Mouse (Mus musculus) MEL (cell line): ENCODE data around the gene Alg9. TPM values are rescaled to one million over a fixed set of nuclear protein-coding genes. Genes with fewer than 3 reads are reported as not detected.
A peak's percentile ranks its signal among the peaks of the same experiment; 100 is the strongest.

Source experiments
- DNase-seq: peaks from one replicate; pipeline ENCODE4 v3.0.0; 2011; ENCODE audit warnings: low read depth, low spot score
- H3K27ac ChIP-seq: 2 replicates; pipeline ENCODE4 v1.5.1; 2012; ENCODE audit warnings: low read depth, mild to moderate bottlenecking, control low read depth, low read length, moderate library complexity; ENCODE audit not compliant: control insufficient read depth
- H3K27me3 ChIP-seq, 2 experiments: fragments of 150-350 bp in 1 of 2; sonication (generic) in 1 of 2; 2 replicates each; pipeline ENCODE4 v1.6.1; 2012; ENCODE audit warnings: low read length in 2 of 2, mild to moderate bottlenecking in 2 of 2, improper control_type of control experiment in 1 of 2, moderate library complexity in 1 of 2; ENCODE audit not compliant: insufficient read depth in 2 of 2, control insufficient read depth in 1 of 2
- H3K36me3 ChIP-seq, 2 experiments: 2 replicates each; pipeline ENCODE4 v1.6.1; 2012 to 2014; ENCODE audit warnings: low read length in 2 of 2, improper control_type of control experiment in 1 of 2, inconsistent platforms in 1 of 2, mild to moderate bottlenecking in 1 of 2; ENCODE audit not compliant: insufficient read depth in 2 of 2, control insufficient read depth in 1 of 2
- H3K4me1 ChIP-seq, 2 experiments: fragments of 150-350 bp in 1 of 2; sonication (generic) in 1 of 2; 2 replicates each; pipeline ENCODE4 v1.6.1; 2012; ENCODE audit warnings: low read length in 2 of 2, improper control_type of control experiment in 1 of 2, mild to moderate bottlenecking in 1 of 2; ENCODE audit not compliant: insufficient read depth in 2 of 2, control insufficient read depth in 1 of 2
- H3K4me3 ChIP-seq, 2 experiments: fragments of 150-350 bp in 1 of 2; sonication (generic) in 1 of 2; 2 replicates each; pipeline ENCODE4 v1.5.1; 2012; ENCODE audit warnings: low read depth in 2 of 2, low read length in 2 of 2, mild to moderate bottlenecking in 2 of 2, moderate library complexity in 2 of 2, control low read depth in 1 of 2, improper control_type of control experiment in 1 of 2; ENCODE audit not compliant: control insufficient read depth in 1 of 2, insufficient read depth in 1 of 2
- H3K79me2 ChIP-seq: 2 replicates; pipeline ENCODE4 v1.6.1; 2012; ENCODE audit warnings: mild to moderate bottlenecking, low read length, moderate library complexity; ENCODE audit not compliant: control insufficient read depth, poor library complexity, insufficient read depth
- H3K9ac ChIP-seq: 2 replicates; pipeline ENCODE4 v1.6.1; 2012; ENCODE audit warnings: low read depth, mild to moderate bottlenecking, control low read depth, low read length, moderate library complexity; ENCODE audit not compliant: control insufficient read depth, poor library complexity, severe bottlenecking
- H3K9me3 ChIP-seq: fragments of 150-350 bp; sonication (generic); replicated peaks from 2 replicates; pipeline ENCODE4 v1.6.1; 2012; ENCODE audit warnings: mild to moderate bottlenecking, low read length, improper control_type of control experiment, moderate library complexity; ENCODE audit not compliant: insufficient read depth
- BHLHE40 ChIP-seq: IDR thresholded peaks from 2 replicates; pipeline ENCODE4 v1.6.1; 2012; ENCODE audit warnings: low read depth, mild to moderate bottlenecking, inconsistent platforms, low read length, improper control_type of control experiment, borderline replicate concordance
- CHD1 ChIP-seq: IDR thresholded peaks from 2 replicates; pipeline ENCODE4 v1.6.1; 2012; ENCODE audit warnings: low read depth, mild to moderate bottlenecking, inconsistent platforms, low read length, improper control_type of control experiment
- CHD2 ChIP-seq: IDR thresholded peaks from 2 replicates; pipeline ENCODE4 v1.6.1; 2011; ENCODE audit warnings: low read length, improper control_type of control experiment
- E2F4 ChIP-seq: IDR thresholded peaks from 2 replicates; pipeline ENCODE4 v1.6.1; 2011; ENCODE audit warnings: low read depth, low read length, improper control_type of control experiment, borderline replicate concordance
- EP300 ChIP-seq, 2 experiments: IDR thresholded peaks; 2 replicates each; pipeline ENCODE4 v1.6.1; 2011; ENCODE audit warnings: improper control_type of control experiment in 2 of 2, low read length in 2 of 2, low read depth in 1 of 2, mild to moderate bottlenecking in 1 of 2
- ETS1 ChIP-seq: IDR thresholded peaks from 2 replicates; pipeline ENCODE4 v1.6.1; 2012; ENCODE audit warnings: low read depth, mild to moderate bottlenecking, inconsistent platforms, low read length, improper control_type of control experiment, moderate library complexity
- GABPA ChIP-seq: IDR thresholded peaks from 2 replicates; pipeline ENCODE4 v1.6.1; 2012; ENCODE audit warnings: low read depth, mild to moderate bottlenecking, inconsistent platforms, low read length, improper control_type of control experiment, moderate library complexity
- GATA1 ChIP-seq: IDR thresholded peaks from 2 replicates; pipeline ENCODE4 v1.6.1; 2011; ENCODE audit warnings: low read depth, low read length, improper control_type of control experiment
- JUND ChIP-seq: IDR thresholded peaks from 2 replicates; pipeline ENCODE4 v1.6.1; 2011; ENCODE audit warnings: low read depth, mild to moderate bottlenecking, improper control_type of control experiment, low read length
- KAT2A ChIP-seq: conservative IDR thresholded peaks from 2 replicates; pipeline ENCODE4 v1.6.1; 2012; ENCODE audit warnings: low read depth, low read length, improper control_type of control experiment, inconsistent platforms
- MAFK ChIP-seq: IDR thresholded peaks from 2 replicates; pipeline ENCODE4 v1.6.1; 2011; ENCODE audit warnings: low read depth, mild to moderate bottlenecking, low read length, improper control_type of control experiment, borderline replicate concordance
- MAX ChIP-seq: IDR thresholded peaks from 2 replicates; pipeline ENCODE4 v1.6.1; 2011; ENCODE audit warnings: low read length, improper control_type of control experiment
- NELFE ChIP-seq: IDR thresholded peaks from 2 replicates; pipeline ENCODE4 v1.6.1; 2011; ENCODE audit warnings: low read depth, low read length, improper control_type of control experiment
- POLR2A ChIP-seq, 2 experiments: IDR thresholded peaks; 2 replicates each; pipeline ENCODE4 v1.6.1; 2011 to 2012; ENCODE audit warnings: low read length in 2 of 2, mild to moderate bottlenecking in 2 of 2, control low read depth in 1 of 2, improper control_type of control experiment in 1 of 2, low read depth in 1 of 2, moderate library complexity in 1 of 2; ENCODE audit not compliant: control insufficient read depth in 1 of 2, insufficient read depth in 1 of 2, poor library complexity in 1 of 2
- POLR2AphosphoS2 ChIP-seq: IDR thresholded peaks from 2 replicates; pipeline ENCODE4 v1.6.1; 2011; ENCODE audit warnings: low read length, improper control_type of control experiment
- RCOR1 ChIP-seq: IDR thresholded peaks from 2 replicates; pipeline ENCODE4 v1.6.1; 2012; ENCODE audit warnings: low read depth, mild to moderate bottlenecking, inconsistent platforms, low read length, improper control_type of control experiment
- SIN3A ChIP-seq: IDR thresholded peaks from 2 replicates; pipeline ENCODE4 v1.6.1; 2012; ENCODE audit warnings: low read length, improper control_type of control experiment, inconsistent platforms
- SMC3 ChIP-seq: IDR thresholded peaks from 2 replicates; pipeline ENCODE4 v1.6.1; 2011; ENCODE audit warnings: low read depth, low read length, improper control_type of control experiment
- TAL1 ChIP-seq: IDR thresholded peaks from 2 replicates; pipeline ENCODE4 v1.6.1; 2012; ENCODE audit warnings: mild to moderate bottlenecking, inconsistent platforms, low read length, moderate library complexity, mixed read lengths
- TCF12 ChIP-seq: IDR thresholded peaks from 2 replicates; pipeline ENCODE4 v1.6.1; 2014; ENCODE audit warnings: low read depth, mild to moderate bottlenecking, inconsistent platforms, low read length, improper control_type of control experiment, moderate library complexity
- ZKSCAN1 ChIP-seq: IDR thresholded peaks from 2 replicates; pipeline ENCODE4 v1.6.1; 2012; ENCODE audit warnings: low read depth, mild to moderate bottlenecking, inconsistent platforms, low read length, improper control_type of control experiment, moderate library complexity
- ZMIZ1 ChIP-seq: IDR thresholded peaks from 2 replicates; pipeline ENCODE4 v1.6.1; 2012; ENCODE audit warnings: low read depth, mild to moderate bottlenecking, inconsistent platforms, low read length, improper control_type of control experiment, moderate library complexity
- polyA plus RNA-seq, 2 experiments: library from polyadenylated mRNA; stranded (reverse) in 1 of 2; unstranded in 1 of 2; fragments of >175 nt in 1 of 2; fragments of >200 nt in 1 of 2; gene quantifications; 2 replicates each; pipeline versions ENCODE4 v1.2.1 to v1.2.4; 2012; ENCODE audit warnings: low replicate concordance in 2 of 2, low read depth in 1 of 2; ENCODE audit not compliant: insufficient read length in 2 of 2, insufficient read depth in 1 of 2, missing spikeins in 1 of 2
- total RNA-seq: library from RNA; depleted of rRNA; stranded (reverse); fragments of 300-350 nt; gene quantifications from 2 replicates; pipeline ENCODE4 v1.2.3, GENCODE M21; 2012

Alg9 gene
- total and polyA plus RNA-seq, 3 experiments = 23.3 to 46.7 TPM; not detected in 1

GRCm38 (mm10) chr9:50822216-50822615 is 47.4 kb downstream of the Alg9 start:
- no peaks in the 10 kb centered on the region for H3K9me3 ChIP-seq
- DNase-seq = no peak
- H3K4me1 ChIP-seq = no peaks in the 10 kb centered on the region; a peak in 1 of 4 replicates
- no peaks in the 10 kb centered on the region for H3K27me3 ChIP-seq
- no peaks in the 10 kb centered on the region for H3K79me2 ChIP-seq
- no peak overlapping the region for H3K27ac ChIP-seq
- no peaks in the 10 kb centered on the region; a peak in 3 of 4 replicates for H3K36me3 ChIP-seq
- no peak overlapping the region for H3K9ac ChIP-seq
- H3K4me3 ChIP-seq = no peak overlapping the region
- no peak for TF ChIP-seq GABPA
- no peak for TF ChIP-seq MAFK
- TF ChIP-seq E2F4 = no peak
- TF ChIP-seq SMC3 = no peak
- TF ChIP-seq SIN3A = no peak
- TF ChIP-seq NELFE = no peak
- no peak for TF ChIP-seq ZMIZ1
- TF ChIP-seq ZKSCAN1 = no peak

GRCm38 (mm10) chr9:50823779-50824453 is 49.1 kb downstream of the Alg9 start:
- no peaks in the 10 kb centered on the region; a peak in 3 of 4 replicates for H3K36me3 ChIP-seq
- no peaks in the 10 kb centered on the region for H3K9me3 ChIP-seq
- no peak for TF ChIP-seq CHD2
- TF ChIP-seq POLR2AphosphoS2 = no peak
- TF ChIP-seq TAL1 = peak; percentile 62
- TF ChIP-seq ZMIZ1 = no peak
- TF ChIP-seq GATA1 = peak; percentile 32; the same call in 1 of the 2 replicates
- no peak for TF ChIP-seq MAFK
- peak in 1 of 2 experiments; percentile 56; a peak in 2 of 4 replicates for TF ChIP-seq EP300 (IDR thresholded peaks at IDR 0.05; ENCODE audit: low read depth in 1 of 2, low read length in 2 of 2)
- TF ChIP-seq MAX = 0 out of 2 replicates have a peak, but pooled peaks have one; percentile 29
- TF ChIP-seq SIN3A = 0 out of 2 replicates have a peak, but pooled peaks have one; percentile 18
- no peak for TF ChIP-seq E2F4
- TF ChIP-seq CHD1 = no peak
- TF ChIP-seq BHLHE40 = peak; percentile 15; the same call in 1 of the 2 replicates
- no peak for TF ChIP-seq ETS1
- TF ChIP-seq JUND = no peak
- no peak for TF ChIP-seq RCOR1
- no peak for TF ChIP-seq POLR2A (IDR thresholded peaks at IDR 0.05; ENCODE audit: control insufficient read depth in 1 of 2, insufficient read depth in 1 of 2, low read depth in 1 of 2, low read length in 2 of 2, poor library complexity in 1 of 2)
- TF ChIP-seq TCF12 = peak; percentile 66
- TF ChIP-seq KAT2A = no peak
- peak; percentile 44 for DNase-seq
- no peaks in the 10 kb centered on the region; a peak in 1 of 4 replicates for H3K4me1 ChIP-seq
- no peak overlapping the region for H3K9ac ChIP-seq
- no peak overlapping the region for H3K4me3 ChIP-seq
- no peaks in the 10 kb centered on the region for H3K27me3 ChIP-seq
- H3K79me2 ChIP-seq = no peaks in the 10 kb centered on the region
- no peak overlapping the region for H3K27ac ChIP-seq
